Mouse (Mus musculus) layer of hippocampus, adult 2 months (tissue): ENCODE data around the gene Fbl. TPM values are rescaled to one million over a fixed set of nuclear protein-coding genes. Genes with fewer than 3 reads are reported as not detected.
"Not testable (repeated sequence)": the region's sequence is repeated elsewhere in the genome, so short reads cannot be mapped to it uniquely, and the experiment has no call there.

Experiments
- DNase-seq, 2 experiments: peaks; one replicate each; pipeline ENCODE4 v3.0.0; 2022; ENCODE audit warnings: low spot score in 2 of 2
- H3K27ac ChIP-seq: fragments of 200-600 bp; 2 replicates; pipeline ENCODE4 v1.8.1; 2022
- H3K4me3 ChIP-seq: fragments of 200-600 bp; 2 replicates; pipeline ENCODE4 v1.8.1; 2022; ENCODE audit warnings: mild to moderate bottlenecking
- CTCF ChIP-seq: fragments of 200-600 bp; conservative IDR thresholded peaks from 2 replicates; pipeline ENCODE4 v1.8.1; 2022; ENCODE audit warnings: antibody characterized with exemption, mild to moderate bottlenecking, moderate library complexity
- long read RNA-seq, 2 experiments: library from polyadenylated mRNA; stranded (forward); transcript quantifications; one replicate each; pipeline ENCODE4 v2.0.0; 2021; ENCODE audit warnings: borderline mapping rate in 2 of 2
- total RNA-seq, 2 experiments: library from RNA; stranded (reverse); gene quantifications; 2 replicates each; pipeline ENCODE4 v1.2.3; 2021

The Fbl gene
- 10 to 100 TPM; 51.7 to 52.3 TPM for total RNA-seq
- long read RNA-seq, experiment 1, transcript Fbl-201 (9 exons, 1,197 nt) = major isoform, 24 of 30 reads
- long read RNA-seq, experiment 1, partial matches to known transcripts = 2 of 30 reads
- long read RNA-seq, experiment 1, other reads (novel, unspliced or antisense) = 4 of 30 reads
- long read RNA-seq, experiment 2, transcript Fbl-201 (9 exons, 1,197 nt) = major isoform, 27 of 30 reads
- long read RNA-seq, experiment 2, partial matches to known transcripts = 1 of 30 reads
- long read RNA-seq, experiment 2, other reads (novel, unspliced or antisense) = 2 of 30 reads

GRCm38 (mm10) chr7:28169489-28170422 is at the start of gene Fbl:
Fbl (plus strand) TSS chr7:28169710.
- no peak for TF ChIP-seq CTCF
- peak; percentile 93 for DNase-seq
- Histone ChIP-seq H3K27ac (peak within 1 kb of the TSS; percentile 88), H3K4me3 (peak within 1 kb of the TSS; percentile 86)

DNA sequence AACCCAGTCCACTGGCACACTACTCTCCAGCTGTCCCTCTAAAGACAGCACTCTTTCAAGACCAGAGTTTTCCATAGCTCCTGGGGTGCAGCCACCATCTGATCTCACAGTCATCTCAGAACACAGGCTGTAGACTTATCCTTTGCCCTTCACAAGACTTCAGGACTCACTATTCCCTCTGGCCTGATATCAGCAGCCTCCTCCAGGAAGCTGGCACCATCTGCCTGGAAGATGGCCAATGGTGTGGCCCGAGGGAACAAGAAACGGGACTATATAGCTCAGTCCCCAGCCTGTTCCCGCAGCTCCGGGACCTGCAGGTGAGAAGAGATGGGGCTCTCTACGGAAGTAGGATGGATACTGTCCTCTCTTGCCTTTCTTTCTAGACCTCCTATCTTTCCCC is 40.3 kb upstream of the Fbl start, which contains the start of gene 9530053A07Rik:
Gene 9530053A07Rik (plus strand): TSS at position 301 of the 400 bp plus-strand sequence.
- Histone ChIP-seq H3K4me3 (no peak within 1 kb of the TSS), H3K27ac (no peak within 1 kb of the TSS)
- no peak for TF ChIP-seq CTCF
- no peak for DNase-seq

- Histone ChIP-seq H3K4me3 (no peak overlapping the region), H3K27ac (no peak overlapping the region)
- peak; percentile 84 for TF ChIP-seq CTCF
- DNase-seq = peak; percentile 23 to 58
Measured at GRCm38 (mm10) chr7:28137613-28138012, 31.9 kb upstream of the Fbl start.

DNA sequence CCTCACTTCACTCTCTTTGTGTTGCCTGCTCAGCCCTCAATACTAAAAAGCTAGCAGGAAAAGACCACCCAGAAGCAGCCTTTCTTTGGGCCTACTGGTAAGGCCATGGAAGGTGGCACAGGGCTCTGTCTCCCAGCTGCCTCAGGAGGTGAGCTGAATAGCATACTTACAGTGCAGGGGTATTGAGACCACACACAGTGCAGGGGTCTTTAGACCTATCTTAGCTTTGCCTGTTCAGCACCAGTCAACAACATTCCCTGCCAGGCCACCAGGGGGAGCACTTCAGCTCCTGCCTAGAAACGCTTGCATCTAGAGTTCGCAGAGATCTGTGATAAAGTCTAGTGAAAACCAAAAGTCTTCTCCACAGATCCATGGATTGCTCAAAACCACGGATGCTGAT is 21.2 kb upstream of the Fbl start:
- DNase-seq = peak; percentile 36 to 83
- H3K27ac ChIP-seq = no peak overlapping the region
- no peak overlapping the region for H3K4me3 ChIP-seq
- peak; percentile 95 for TF ChIP-seq CTCF

DNA sequence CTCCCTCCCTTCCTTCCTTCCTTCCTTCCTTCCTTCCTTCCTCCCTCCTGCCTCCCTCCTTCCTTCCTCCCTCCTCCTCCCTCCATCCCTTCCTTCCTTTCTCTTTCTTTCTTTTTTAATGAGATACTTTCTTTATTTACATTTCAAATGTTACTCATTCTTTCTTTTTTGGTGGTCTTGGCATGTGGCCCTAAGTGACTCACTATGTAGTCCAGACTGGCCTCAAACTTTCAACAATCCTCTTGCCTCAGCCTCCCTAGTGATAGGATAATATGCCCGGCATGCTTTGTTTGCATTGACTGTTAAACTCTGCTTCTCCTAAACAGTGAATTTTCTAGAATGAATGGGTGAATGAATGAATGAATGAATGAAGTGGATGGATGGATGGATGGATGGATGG is 19.7 kb upstream of the Fbl start:
- Histone ChIP-seq H3K4me3 (no peak overlapping the region), H3K27ac (no peak overlapping the region)
- DNase-seq = no peak
- no peak for TF ChIP-seq CTCF

DNA sequence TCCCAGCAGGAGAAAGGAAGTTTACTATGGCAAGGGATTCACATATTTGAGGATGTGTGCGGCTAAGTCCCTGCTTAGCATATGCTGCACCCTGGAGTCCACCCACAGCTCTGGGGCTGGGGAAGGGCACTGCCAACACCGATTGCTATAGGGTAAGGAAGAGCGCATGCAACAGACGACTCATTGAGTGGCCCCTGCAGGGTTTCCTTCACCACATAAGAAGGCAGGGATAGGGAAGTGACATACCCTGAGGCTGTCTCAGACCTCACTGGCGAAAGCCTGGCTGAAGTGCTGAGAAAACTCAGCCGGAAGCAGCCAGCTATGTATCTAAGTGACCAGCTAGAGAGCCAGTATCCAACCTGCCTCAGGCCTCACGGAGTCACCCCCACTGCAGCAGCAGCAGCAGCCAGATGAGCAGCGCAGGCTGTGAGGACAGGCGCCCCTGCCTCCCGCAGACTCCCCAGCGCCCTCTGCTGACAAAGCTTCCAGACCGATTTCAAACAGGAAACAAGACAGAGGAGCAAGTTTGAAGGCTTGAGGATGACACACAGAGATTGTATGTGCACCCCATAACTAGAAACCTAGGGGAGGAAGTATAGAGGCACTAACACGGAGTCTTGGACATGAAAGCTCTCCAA is 17.8 kb upstream of the Fbl start:
- peak; percentile 26 to 57 for DNase-seq
- peak; percentile 82 for TF ChIP-seq CTCF
- Histone ChIP-seq H3K4me3 (no peak overlapping the region), H3K27ac (no peak overlapping the region)

DNA sequence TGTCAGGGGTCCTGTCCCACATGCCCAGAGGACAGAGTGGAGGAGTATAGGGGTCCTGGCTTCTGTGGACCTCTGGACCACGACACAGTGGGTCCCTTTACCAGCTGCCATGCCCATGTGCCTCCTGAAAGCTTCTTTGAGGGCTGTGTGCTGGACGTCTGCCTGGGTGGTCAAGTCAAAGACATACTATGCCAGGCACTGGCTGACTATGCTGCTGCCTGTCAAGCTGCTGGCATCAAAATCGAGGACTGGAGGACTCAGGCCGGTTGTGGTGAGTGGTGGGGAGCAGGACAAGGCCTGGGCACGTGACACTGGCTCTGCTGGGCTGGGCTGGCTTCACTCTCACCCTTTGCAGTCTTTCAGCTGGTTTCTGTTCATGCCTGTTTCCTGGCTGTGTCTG is 15.9 kb upstream of the Fbl start:
- H3K4me3 ChIP-seq, H3K27ac ChIP-seq, DNase-seq: not testable (repeated sequence)

- DNase-seq = no peak
- no peak for TF ChIP-seq CTCF
- no peak overlapping the region for H3K27ac ChIP-seq
- H3K4me3 ChIP-seq = no peak overlapping the region
Measured at GRCm38 (mm10) chr7:28159292-28159691, 10.2 kb upstream of the Fbl start.

DNA sequence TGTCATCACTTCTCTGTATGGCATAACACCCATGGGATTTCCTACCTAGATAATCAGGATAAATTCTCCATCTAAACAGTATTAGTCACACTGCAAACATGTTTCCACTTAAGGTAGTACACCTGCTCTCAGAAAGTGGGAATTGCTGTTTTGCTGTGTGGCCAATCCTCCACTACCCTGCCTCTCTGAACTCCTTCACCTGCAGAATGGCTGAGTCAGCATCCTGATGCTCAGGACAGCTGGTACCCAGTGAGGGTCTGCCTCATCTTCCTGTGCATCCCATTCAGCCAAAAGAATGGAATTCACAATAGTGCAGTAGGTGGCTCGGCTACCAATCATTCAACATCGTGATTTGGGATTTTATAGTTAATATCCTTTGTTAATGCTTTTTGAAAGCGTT is 9.6 kb upstream of the Fbl start:
- Histone ChIP-seq H3K27ac (no peak overlapping the region), H3K4me3 (no peak overlapping the region)
- no peak for DNase-seq
- TF ChIP-seq CTCF = no peak

GRCm38 (mm10) chr7:28161163-28161749 is 8.3 kb upstream of the Fbl start:
- DNase-seq = no peak
- no peak for TF ChIP-seq CTCF

GRCm38 (mm10) chr7:28165406-28165805 is 4.1 kb upstream of the Fbl start:
- no peak for DNase-seq
- no peak overlapping the region for H3K4me3 ChIP-seq
- TF ChIP-seq CTCF = peak; percentile 46
- H3K27ac ChIP-seq = no peak overlapping the region

More at GRCm38 (mm10) chr7:28161163-28161749, 8.3 kb upstream of the Fbl start:
- Histone ChIP-seq H3K4me3 (no peak overlapping the region), H3K27ac (no peak overlapping the region)

- DNase-seq = peak; percentile 47 to 55
- Histone ChIP-seq H3K4me3 (peak overlapping the region; percentile 86), H3K27ac (peak overlapping the region; percentile 88)
- TF ChIP-seq CTCF = peak; percentile 89
Measured at GRCm38 (mm10) chr7:28168320-28169115, 992 bp upstream of the Fbl start.
